Mouse (Mus musculus): ENCODE data around the gene Kcna5.

GRCm38 (mm10) chr6:126576566-126576965 lies 41.4 kb upstream of the Kcna5 start:
- TF ChIP-seq POLR2A (IDR thresholded peaks at IDR 0.05; ENCODE audit: extremely low read depth, insufficient read depth, low read length), result no peak
- TF ChIP-seq CTCF (IDR thresholded peaks at IDR 0.05; ENCODE audit: low read depth, low read length), result no peak

All from liver, adult 2 months (tissue).